Mouse (Mus musculus): ENCODE data around the gene Spem2.

Spem2 gene

GRCm38 (mm10) chr11:69799394-69800137, 18.7 kb downstream of the Spem2 start:
- in situ Hi-C loops (cut with MboI, MseI), result no loop called here

GRCm38 (mm10) chr11:69797924-69798323, 20.3 kb downstream of the Spem2 start:
- in situ Hi-C loops (cut with MboI, MseI), result no loop called here

GRCm38 (mm10) chr11:69795983-69796435, 22.3 kb downstream of the Spem2 start:
- in situ Hi-C loops (cut with MboI, MseI), result no loop called here

GRCm38 (mm10) chr11:69795168-69795982, 22.9 kb downstream of the Spem2 start, which contains the start of gene Chrnb1:
Gene Chrnb1 (minus strand): TSS chr11:69795943.
- in situ Hi-C loops (cut with MboI, MseI), result no loop called here

- in situ Hi-C loops (cut with MboI, MseI), result no loop called here
These were observed 24.8 kb downstream of the Spem2 start for GRCm38 (mm10) chr11:69793429-69793828.

GRCm38 (mm10) chr11:69791420-69791819, 26.8 kb downstream of the Spem2 start:
- in situ Hi-C loops (cut with MboI, MseI), result no loop called here

GRCm38 (mm10) chr11:69789431-69789830, 28.8 kb downstream of the Spem2 start:
- in situ Hi-C loops (cut with MboI, MseI), result no loop called here

- in situ Hi-C loops (cut with MboI, MseI), result no loop called here
These were observed 31.0 kb downstream of the Spem2 start for GRCm38 (mm10) chr11:69787306-69787705.

GRCm38 (mm10) chr11:69784793-69785272, 33.4 kb downstream of the Spem2 start:
- in situ Hi-C loops (cut with MboI, MseI), result no loop called here

- in situ Hi-C loops (cut with MboI, MseI), result no loop called here
These were observed 36.4 kb downstream of the Spem2 start for GRCm38 (mm10) chr11:69781828-69782227.

- in situ Hi-C loops (cut with MboI, MseI), result no loop called here
These were observed 39.3 kb downstream of the Spem2 start for GRCm38 (mm10) chr11:69778985-69779384.

GRCm38 (mm10) chr11:69778258-69778982, 39.8 kb downstream of the Spem2 start:
- in situ Hi-C loops (cut with MboI, MseI), result no loop called here

- in situ Hi-C loops (cut with MboI, MseI), result no loop called here
These were observed 40.6 kb downstream of the Spem2 start for GRCm38 (mm10) chr11:69777504-69778257.

- in situ Hi-C loops (cut with MboI, MseI), result no loop called here
These were observed 41.8 kb downstream of the Spem2 start for GRCm38 (mm10) chr11:69776488-69776887.

GRCm38 (mm10) chr11:69775716-69776115, 42.5 kb downstream of the Spem2 start:
- in situ Hi-C loops (cut with MboI, MseI), result no loop called here

- in situ Hi-C loops (cut with MboI, MseI), result no loop called here
These were observed 43.3 kb downstream of the Spem2 start for GRCm38 (mm10) chr11:69774961-69775360.

GRCm38 (mm10) chr11:69767625-69767909, 50.7 kb downstream of the Spem2 start:
- in situ Hi-C loops (cut with MboI, MseI), result no loop called here

GRCm38 (mm10) chr11:69766872-69767624, 51.2 kb downstream of the Spem2 start:
- in situ Hi-C loops (cut with MboI, MseI), result no loop called here
